Mouse (Mus musculus): ENCODE results near the gene Atg2b.

GRCm38 (mm10) chr12:105582486-105582885 is 102.5 kb downstream of the Atg2b start:
- no peak for TF ChIP-seq TAL1 (IDR thresholded peaks at IDR 0.05; ENCODE audit: low read length)
- TF ChIP-seq GATA1 (IDR thresholded peaks at IDR 0.05; ENCODE audit: low read length) = no peak
